ENCODE assay signal across 9 mouse cellular contexts in genomic region chr14:54572122-54572521, GRCm38 (mm10). TPM values are rescaled to one million over a fixed set of nuclear protein-coding genes. Genes with fewer than 3 reads are reported as not detected.
DNase-seq lines count a peak whose midpoint lies in the region; ATAC-seq and TF ChIP-seq lines count a peak whose summit lies in the region.
"Had no signal": no experiment of that assay in that cellular context is flagged by ENCODE, and none has a peak within 500 bp of the region (broad histone marks: within the 10 kb centered on the region; RNA-seq: fewer than 3 reads in every experiment).

No protein-coding gene starts in this region.

- no peak for ATAC-seq in liver, postnatal 0 days
- ATAC-seq in liver, embryonic 11.5 days (replicated peaks; ENCODE audit: low FRiP score) = no peak
- no peak for ATAC-seq in limb, embryonic 12.5 days (ENCODE audit: insufficient number of reproducible peaks, insufficient read depth, low FRiP score, low TSS enrichment, low read depth)

- no peak for DNase-seq in liver, postnatal 0 days
- no peak for DNase-seq in liver, embryonic 11.5 days (ENCODE audit: low spot score)
- peak; percentile 29 for DNase-seq in brain, embryonic 14.5 days (ENCODE audit: low read depth)
- peak; percentile 34 for DNase-seq in fat pad, adult 2 months (ENCODE audit: extremely low read depth, low read depth, low spot score)
- DNase-seq in right cerebral cortex, postnatal 25 days = no peak
- no peak for DNase-seq in embryo, embryonic 9.5 days (ENCODE audit: extremely low spot score)

- TF ChIP-seq POLR2A in brain, embryonic 14.5 days (IDR thresholded peaks at IDR 0.05; ENCODE audit: borderline replicate concordance, extremely low read depth, insufficient read depth, insufficient read length, poor library complexity, severe bottlenecking) = no peak

- H3K27ac ChIP-seq in liver, postnatal 0 days (ENCODE audit: low read depth) = no peak overlapping the region; the same call in 1 of the 2 replicates
- no peak overlapping the region for H3K27ac ChIP-seq in liver, embryonic 11.5 days (ENCODE audit: low read depth, low read length)
- H3K27ac ChIP-seq in limb, embryonic 12.5 days = peak overlapping the region; percentile 76; the same call in 1 of the 2 replicates
- H3K27ac ChIP-seq: liver, embryonic 12.5 days had no signal

- 61% methylated on average over 4 of the region's 4 CpGs for WGBS in liver, postnatal 0 days (ENCODE audit: insufficient replicate concordance)
- WGBS in liver, embryonic 11.5 days = 68% methylated on average over 4 of the region's 4 CpGs
- WGBS in limb, embryonic 12.5 days = 79% methylated on average over 4 of the region's 4 CpGs

- H3K9me3 ChIP-seq in liver, postnatal 0 days (ENCODE audit: low read length) = no peaks in the 10 kb centered on the region
- H3K9me3 ChIP-seq in liver, embryonic 11.5 days (ENCODE audit: control insufficient read depth, low read length) = no peaks in the 10 kb centered on the region
- H3K9me3 ChIP-seq in limb, embryonic 12.5 days = no peaks in the 10 kb centered on the region
- H3K9me3 ChIP-seq: liver, embryonic 12.5 days; neural tube, embryonic 13.5 days had no signal

- peaks cover 39% of the 10 kb centered on the region for H3K4me1 ChIP-seq in liver, postnatal 0 days (ENCODE audit: insufficient read depth)
- H3K4me1 ChIP-seq in liver, embryonic 11.5 days (replicated peaks; ENCODE audit: control insufficient read depth, insufficient read depth, low read length) = peaks cover 33% of the 10 kb centered on the region
- H3K4me1 ChIP-seq in limb, embryonic 12.5 days (replicated peaks) = peaks cover 30% of the 10 kb centered on the region

- H3K4me2 ChIP-seq in liver, postnatal 0 days (ENCODE audit: low read depth, low read length) = no peak overlapping the region
- no peak overlapping the region; the same call in 1 of the 2 replicates for H3K4me2 ChIP-seq in liver, embryonic 11.5 days
- peak overlapping the region; percentile 85 for H3K4me2 ChIP-seq in limb, embryonic 12.5 days

- H3K36me3 ChIP-seq in liver, postnatal 0 days (replicated peaks; ENCODE audit: insufficient read depth, low read length) = peaks cover 6% of the 10 kb centered on the region; the same call in 1 of the 2 replicates
- peaks cover 6% of the 10 kb centered on the region; the same call in 1 of the 2 replicates for H3K36me3 ChIP-seq in liver, embryonic 11.5 days (ENCODE audit: control insufficient read depth, insufficient read depth, low read length)
- peaks cover 70% of the 10 kb centered on the region for H3K36me3 ChIP-seq in limb, embryonic 12.5 days

- peaks cover 32% of the 10 kb centered on the region for H3K27me3 ChIP-seq in liver, postnatal 0 days (ENCODE audit: insufficient read depth, low read length)
- H3K27me3 ChIP-seq in liver, embryonic 11.5 days (replicated peaks; ENCODE audit: control insufficient read depth, insufficient read depth, low read length) = peaks cover 37% of the 10 kb centered on the region
- H3K27me3 ChIP-seq in limb, embryonic 12.5 days = no peaks in the 10 kb centered on the region

- no peak for TF ChIP-seq CTCF in liver, postnatal 0 days (IDR thresholded peaks at IDR 0.05; ENCODE audit: low read depth)
- no peak for TF ChIP-seq CTCF in brain, embryonic 14.5 days (IDR thresholded peaks at IDR 0.05; ENCODE audit: borderline replicate concordance, extremely low read depth, insufficient read depth, insufficient read length)

- TF ChIP-seq EP300 in liver, postnatal 0 days (IDR thresholded peaks at IDR 0.05; ENCODE audit: low read depth) = no peak

- H3K4me3 ChIP-seq in liver, postnatal 0 days (ENCODE audit: low read depth, low read length) = no peak overlapping the region
- H3K4me3 ChIP-seq in liver, embryonic 11.5 days (ENCODE audit: low read depth, low read length) = no peak overlapping the region
- H3K4me3 ChIP-seq in limb, embryonic 12.5 days (replicated peaks) = 0 out of 2 replicates have a peak overlapping the region, but pooled peaks have one; percentile 99
- H3K4me3 ChIP-seq: liver, embryonic 12.5 days; neural tube, embryonic 13.5 days had no signal

- peak overlapping the region; percentile 30; the same call in 1 of the 2 replicates for H3K9ac ChIP-seq in liver, postnatal 0 days (replicated peaks)
- H3K9ac ChIP-seq in liver, embryonic 11.5 days (ENCODE audit: low read depth, low read length) = no peak overlapping the region
- H3K9ac ChIP-seq in limb, embryonic 12.5 days (replicated peaks) = no peak overlapping the region; the same call in 1 of the 2 replicates
- H3K9ac ChIP-seq: liver, embryonic 12.5 days had no signal

RNA-seq across cellular contexts. Expression of gene Ajuba, which starts 5.2 kb away (rescaled TPM):
- polyA plus RNA-seq in liver, postnatal 0 days (2015; fragmentation: Nextera tagmentation; extraction: Ambion mirVana) = 6.6 and 11.1 TPM in 2 replicates
- polyA plus RNA-seq in liver, embryonic 11.5 days (2014; fragmentation: Nextera tagmentation; extraction: Ambion mirVana) = 15.0 and 17.8 TPM in 2 replicates
- polyA plus RNA-seq in brain, embryonic 14.5 days (2012; rRNA removed) = 17.6 and 17.9 TPM in 2 replicates
- polyA plus RNA-seq in limb, embryonic 12.5 days (2016; fragmentation: Nextera tagmentation; extraction: Ambion mirVana) = 68.9 and 72.2 TPM in 2 replicates

RNA-seq across cellular contexts. Expression of gene Haus4, which starts 17.7 kb away (rescaled TPM):
- polyA plus RNA-seq in liver, postnatal 0 days (2015; fragmentation: Nextera tagmentation; extraction: Ambion mirVana) = 33.2 and 35.1 TPM in 2 replicates
- 71.6 and 76.4 TPM in 2 replicates for polyA plus RNA-seq in liver, embryonic 11.5 days (2014; fragmentation: Nextera tagmentation; extraction: Ambion mirVana)
- 15.5 and 18.8 TPM in 2 replicates for polyA plus RNA-seq in brain, embryonic 14.5 days (2012; rRNA removed)
- polyA plus RNA-seq in limb, embryonic 12.5 days (2016; fragmentation: Nextera tagmentation; extraction: Ambion mirVana) = 54.5 and 58.1 TPM in 2 replicates

RNA-seq across cellular contexts. Expression of gene 4931414P19Rik, which starts 33.7 kb away (rescaled TPM):
- polyA plus RNA-seq in liver, postnatal 0 days (2015; fragmentation: Nextera tagmentation; extraction: Ambion mirVana) = 1.2 and 1.4 TPM in 2 replicates
- 5.6 and 5.8 TPM in 2 replicates for polyA plus RNA-seq in liver, embryonic 11.5 days (2014; fragmentation: Nextera tagmentation; extraction: Ambion mirVana)
- 12.8 and 14.5 TPM in 2 replicates for polyA plus RNA-seq in brain, embryonic 14.5 days (2012; rRNA removed)
- 9.7 and 10.7 TPM in 2 replicates for polyA plus RNA-seq in limb, embryonic 12.5 days (2016; fragmentation: Nextera tagmentation; extraction: Ambion mirVana)

RNA-seq across cellular contexts. Expression of gene Psmb5, which starts 45.7 kb away (rescaled TPM):
- polyA plus RNA-seq in liver, postnatal 0 days (2015; fragmentation: Nextera tagmentation; extraction: Ambion mirVana) = 148 and 157 TPM in 2 replicates
- 411 and 417 TPM in 2 replicates for polyA plus RNA-seq in liver, embryonic 11.5 days (2014; fragmentation: Nextera tagmentation; extraction: Ambion mirVana)
- polyA plus RNA-seq in brain, embryonic 14.5 days (2012; rRNA removed) = 257 and 335 TPM in 2 replicates
- 410 and 432 TPM in 2 replicates for polyA plus RNA-seq in limb, embryonic 12.5 days (2016; fragmentation: Nextera tagmentation; extraction: Ambion mirVana)

RNA-seq across cellular contexts. Expression of gene Psmb11, which starts 49.1 kb away (rescaled TPM):
- not detected in 2 replicates for polyA plus RNA-seq in liver, postnatal 0 days (2015; fragmentation: Nextera tagmentation; extraction: Ambion mirVana)
- polyA plus RNA-seq in liver, embryonic 11.5 days (2014; fragmentation: Nextera tagmentation; extraction: Ambion mirVana) = not detected in 2 replicates
- polyA plus RNA-seq in brain, embryonic 14.5 days (2012; rRNA removed) = 0.07 TPM in 1 of 2 replicates, not detected in the other
- 0.06 and 0.29 TPM in 2 replicates for polyA plus RNA-seq in limb, embryonic 12.5 days (2016; fragmentation: Nextera tagmentation; extraction: Ambion mirVana)
- polyA plus RNA-seq: liver, embryonic 12.5 days had no signal

Comparison
In these comparisons a context has a peak if more than half of its experiments do, and no peak if none do; other contexts are left out.
1. DNase-seq: peak in brain, embryonic 14.5 days (single experiment) and fat pad, adult 2 months (single experiment); none in liver, postnatal 0 days (single experiment), liver, embryonic 11.5 days (single experiment), right cerebral cortex, postnatal 25 days (single experiment) and embryo, embryonic 9.5 days (single experiment).